Mouse (Mus musculus) myocyte (in vitro differentiated cells): ENCODE data around the gene U90926. TPM values are rescaled to one million over a fixed set of nuclear protein-coding genes. Genes with fewer than 3 reads are reported as not detected.

ENCODE experiments used
- H3K27me3 ChIP-seq: one replicate; pipeline ENCODE4 v1.6.1; 2011; ENCODE audit not compliant: control insufficient read depth, insufficient read depth, insufficient read length
- H3K36me3 ChIP-seq: one replicate; pipeline ENCODE4 v1.6.1; 2011; ENCODE audit not compliant: control insufficient read depth, insufficient read depth
- H3K4me2 ChIP-seq: one replicate; pipeline ENCODE4 v1.6.1; 2011; ENCODE audit warnings: low read depth, control low read depth
- H3K4me3 ChIP-seq: one replicate; pipeline ENCODE4 v1.5.1; 2011; ENCODE audit warnings: mild to moderate bottlenecking, control low read depth, moderate library complexity
- H3K79me2 ChIP-seq: one replicate; pipeline ENCODE4 v1.6.1; 2011; ENCODE audit not compliant: control insufficient read depth, insufficient read depth
- H3ac ChIP-seq: one replicate; pipeline ENCODE4 v1.6.1; 2011; ENCODE audit not compliant: control insufficient read depth, insufficient read length
- CEBPB ChIP-seq: IDR thresholded peaks from 2 replicates; pipeline ENCODE4 v1.6.1; 2011; ENCODE audit warnings: mild to moderate bottlenecking, moderate library complexity; ENCODE audit not compliant: poor library complexity, insufficient read depth, severe bottlenecking
- E2F4 ChIP-seq: IDR thresholded peaks from one replicate; pipeline ENCODE4 v1.6.1; 2011; ENCODE audit warnings: mild to moderate bottlenecking, control low read depth, moderate library complexity; ENCODE audit not compliant: insufficient read depth
- MAX ChIP-seq: IDR thresholded peaks from one replicate; pipeline ENCODE4 v1.6.1; 2011; ENCODE audit warnings: low read depth, mild to moderate bottlenecking, control low read depth
- MYOD1 ChIP-seq, 3 experiments: IDR thresholded peaks; one replicate each; pipeline ENCODE4 v1.6.1; 2011; ENCODE audit warnings: control low read depth in 2 of 3, low read depth in 2 of 3, mild to moderate bottlenecking in 2 of 3, moderate library complexity in 1 of 3; ENCODE audit not compliant: insufficient read length in 2 of 3, control insufficient read depth in 1 of 3
- MYOG ChIP-seq, 3 experiments: IDR thresholded peaks; one replicate each; pipeline ENCODE4 v1.6.1; 2011; ENCODE audit warnings: control low read depth in 2 of 3, low read depth in 2 of 3, mild to moderate bottlenecking in 2 of 3; ENCODE audit not compliant: insufficient read length in 2 of 3, control insufficient read depth in 1 of 3, insufficient read depth in 1 of 3
- POLR2A ChIP-seq: IDR thresholded peaks from one replicate; pipeline ENCODE4 v1.6.1; 2011; ENCODE audit warnings: low read depth, mild to moderate bottlenecking, control low read depth, moderate library complexity; ENCODE audit not compliant: insufficient read length
- POLR2AphosphoS2 ChIP-seq: IDR thresholded peaks from one replicate; pipeline ENCODE4 v1.6.1; 2011; ENCODE audit warnings: low read depth, control low read depth; ENCODE audit not compliant: insufficient read length
- REST ChIP-seq: IDR thresholded peaks from one replicate; pipeline ENCODE4 v1.6.1; 2011; ENCODE audit warnings: mild to moderate bottlenecking, control low read depth, moderate library complexity; ENCODE audit not compliant: insufficient read depth, insufficient read length
- SRF ChIP-seq: IDR thresholded peaks from one replicate; pipeline ENCODE4 v1.6.1; 2011; ENCODE audit warnings: low read depth; ENCODE audit not compliant: control insufficient read depth, insufficient read length
- TCF12 ChIP-seq: IDR thresholded peaks from one replicate; pipeline ENCODE4 v1.6.1; 2011; ENCODE audit warnings: mild to moderate bottlenecking, control low read depth; ENCODE audit not compliant: poor library complexity, insufficient read depth, severe bottlenecking
- TCF3 ChIP-seq: IDR thresholded peaks from one replicate; pipeline ENCODE4 v1.6.1; 2011; ENCODE audit warnings: low read depth, control low read depth; ENCODE audit not compliant: insufficient read length
- USF1 ChIP-seq: IDR thresholded peaks from one replicate; pipeline ENCODE4 v1.6.1; 2011; ENCODE audit warnings: low read depth, mild to moderate bottlenecking, control low read depth, moderate library complexity
- polyA plus RNA-seq: library from polyadenylated mRNA; unstranded; fragments of >200 nt; fragmentation: generic; extraction: Trizol; gene quantifications from one replicate; pipeline ENCODE4 v1.2.1, GENCODE M21; 2012; ENCODE audit warnings: missing spikeins

U90926 gene
- polyA plus RNA-seq, 1 experiment = not detected

- no peak overlapping the region for H3ac ChIP-seq
- peaks cover 60% of the 10 kb centered on the region for H3K36me3 ChIP-seq
- TF ChIP-seq MYOG (IDR thresholded peaks at IDR 0.05; ENCODE audit: control insufficient read depth in 1 of 3, insufficient read depth in 1 of 3, insufficient read length in 2 of 3, low read depth in 2 of 3) (no peak), E2F4 (no peak), USF1 (no peak), POLR2AphosphoS2 (no peak), CEBPB (no peak), REST (no peak), MAX (no peak), SRF (no peak), MYOD1 (IDR thresholded peaks at IDR 0.05; ENCODE audit: control insufficient read depth in 1 of 3, insufficient read length in 2 of 3, low read depth in 2 of 3) (no peak), TCF3 (no peak), POLR2A (no peak), TCF12 (no peak)
- H3K79me2 ChIP-seq = no peaks in the 10 kb centered on the region
- no peaks in the 10 kb centered on the region for H3K27me3 ChIP-seq
- no peak overlapping the region for H3K4me2 ChIP-seq
- no peak overlapping the region for H3K4me3 ChIP-seq
These were observed 32.0 kb downstream of the U90926 start for GRCm38 (mm10) chr5:92183071-92183830.

- no peak overlapping the region for H3ac ChIP-seq
- no peak for TF ChIP-seq TCF12
- TF ChIP-seq MYOD1 (IDR thresholded peaks at IDR 0.05; ENCODE audit: control insufficient read depth in 1 of 3, insufficient read length in 2 of 3, low read depth in 2 of 3) = no peak
- no peak for TF ChIP-seq E2F4
- TF ChIP-seq POLR2A = no peak
- no peak for TF ChIP-seq SRF
- no peak for TF ChIP-seq MYOG (IDR thresholded peaks at IDR 0.05; ENCODE audit: control insufficient read depth in 1 of 3, insufficient read depth in 1 of 3, insufficient read length in 2 of 3, low read depth in 2 of 3)
- TF ChIP-seq CEBPB = no peak
- TF ChIP-seq REST = no peak
- no peak for TF ChIP-seq POLR2AphosphoS2
- no peak for TF ChIP-seq TCF3
- TF ChIP-seq USF1 = no peak
- no peak for TF ChIP-seq MAX
- no peak overlapping the region for H3K4me3 ChIP-seq
- H3K36me3 ChIP-seq = peaks cover 40% of the 10 kb centered on the region
- H3K27me3 ChIP-seq = no peaks in the 10 kb centered on the region
- no peak overlapping the region for H3K4me2 ChIP-seq
- no peaks in the 10 kb centered on the region for H3K79me2 ChIP-seq
These were observed 49.2 kb downstream of the U90926 start for GRCm38 (mm10) chr5:92165976-92166375.

Other genes starting within 250 kb of the U90926 start
- gene Odaph, start 227.9 kb downstream of the U90926 start, polyA plus RNA-seq = not detected
- 0.53 TPM for gene Cdkl2, start 171.5 kb downstream of the U90926 start, polyA plus RNA-seq
- gene G3bp2, start 131.7 kb downstream of the U90926 start, polyA plus RNA-seq = 25.8 TPM
- gene Uso1, start 77.5 kb downstream of the U90926 start, polyA plus RNA-seq = 55.2 TPM
- gene Ppef2, start 40.9 kb upstream of the U90926 start, polyA plus RNA-seq = 0.18 TPM
- 6.2 TPM for gene Naaa, start 62.8 kb upstream of the U90926 start, polyA plus RNA-seq
- gene Sdad1, start 95.1 kb upstream of the U90926 start, polyA plus RNA-seq = 7.5 TPM
- 0.02 TPM for gene Cxcl9, start 112.7 kb upstream of the U90926 start, polyA plus RNA-seq
- gene Art3, start 116.4 kb upstream of the U90926 start, polyA plus RNA-seq = 3.8 TPM
- 0.62 TPM for gene Cxcl10, start 133.5 kb upstream of the U90926 start, polyA plus RNA-seq
- gene Nup54, start 219.8 kb upstream of the U90926 start, polyA plus RNA-seq = 11.0 TPM